Mouse (Mus musculus): ENCODE measurements around the gene Ube2g2. TPM values are rescaled to one million over a fixed set of nuclear protein-coding genes. Genes with fewer than 3 reads are reported as not detected.

The Ube2g2 gene
- polyA plus RNA-seq, 1 experiment = 54.2 TPM

GRCm38 (mm10) chr10:77634016-77634415 lies 11.9 kb downstream of the Ube2g2 start:
- WGBS = 65% methylated on average over 6 of the region's 6 CpGs
- H3K4me1 ChIP-seq (ENCODE audit: control insufficient read depth, insufficient read depth, low read length) = peaks cover 18% of the 10 kb centered on the region
- DNase-seq = no peak
- H3K4me3 ChIP-seq (replicated peaks; ENCODE audit: extremely low read depth, low read depth, low read length) = no peak overlapping the region
- TF ChIP-seq CTCF (IDR thresholded peaks at IDR 0.05; ENCODE audit: insufficient read depth, low read length) = no peak
- TF ChIP-seq POLR2A (IDR thresholded peaks at IDR 0.05; ENCODE audit: borderline replicate concordance, extremely low read depth, low read depth, low read length) = no peak

DNA sequence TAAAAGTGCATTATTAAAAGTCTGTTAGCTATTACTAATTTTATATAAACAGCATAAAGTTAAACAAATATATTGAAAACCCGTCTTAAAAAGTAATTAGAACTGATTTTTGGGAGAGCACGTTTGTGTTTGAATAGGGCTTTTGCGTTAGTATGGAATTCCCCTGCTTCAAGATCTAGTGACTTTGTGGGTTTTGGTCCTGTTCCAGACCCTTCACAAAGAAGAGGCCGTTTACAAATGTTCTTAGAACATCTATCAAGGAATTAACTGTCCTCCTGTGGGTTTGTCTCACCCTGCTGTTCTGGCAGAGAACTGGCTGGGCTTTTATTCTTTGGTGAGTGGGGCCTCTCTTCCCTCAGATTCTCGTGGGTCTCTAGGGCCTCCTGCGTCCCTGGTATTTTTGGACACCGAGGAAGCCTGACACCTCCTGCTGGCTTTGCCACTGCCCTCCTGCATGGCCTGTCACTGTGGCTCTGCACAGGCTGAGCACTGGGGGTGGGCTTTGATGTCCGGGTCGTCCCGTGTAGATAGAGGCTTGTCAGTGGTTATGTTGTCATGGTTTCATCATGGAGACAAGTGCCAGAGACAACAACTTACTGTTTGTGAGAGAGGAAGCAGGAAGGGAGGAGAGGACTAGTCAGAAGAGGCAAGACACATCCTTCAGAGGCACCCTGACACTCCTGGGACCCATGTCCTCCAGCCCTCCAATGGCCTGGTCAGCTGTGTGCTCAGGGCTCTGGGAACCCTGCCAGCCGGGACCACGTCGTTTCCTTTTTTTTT lies 12.6 kb downstream of the Ube2g2 start:
- DNase-seq = no peak
- TF ChIP-seq POLR2A (IDR thresholded peaks at IDR 0.05; ENCODE audit: borderline replicate concordance, extremely low read depth, low read depth, low read length) (no peak), CTCF (IDR thresholded peaks at IDR 0.05; ENCODE audit: insufficient read depth, low read length) (no peak)
- Histone ChIP-seq H3K4me3 (replicated peaks; ENCODE audit: extremely low read depth, low read depth, low read length) (no peak overlapping the region), H3K4me1 (ENCODE audit: control insufficient read depth, insufficient read depth, low read length) (peaks cover 19% of the 10 kb centered on the region)
- WGBS = 11% methylated on average over 13 of the region's 13 CpGs

- peaks cover 19% of the 10 kb centered on the region for H3K4me1 ChIP-seq (ENCODE audit: control insufficient read depth, insufficient read depth, low read length)
- 83% methylated on average over 7 of the region's 7 CpGs for WGBS
- DNase-seq = no peak
- no peak overlapping the region for H3K4me3 ChIP-seq (replicated peaks; ENCODE audit: extremely low read depth, low read depth, low read length)
- TF ChIP-seq CTCF (IDR thresholded peaks at IDR 0.05; ENCODE audit: insufficient read depth, low read length) (no peak), POLR2A (IDR thresholded peaks at IDR 0.05; ENCODE audit: borderline replicate concordance, extremely low read depth, low read depth, low read length) (no peak)
These were observed 14.3 kb downstream of the Ube2g2 start for GRCm38 (mm10) chr10:77636234-77636922.

DNA sequence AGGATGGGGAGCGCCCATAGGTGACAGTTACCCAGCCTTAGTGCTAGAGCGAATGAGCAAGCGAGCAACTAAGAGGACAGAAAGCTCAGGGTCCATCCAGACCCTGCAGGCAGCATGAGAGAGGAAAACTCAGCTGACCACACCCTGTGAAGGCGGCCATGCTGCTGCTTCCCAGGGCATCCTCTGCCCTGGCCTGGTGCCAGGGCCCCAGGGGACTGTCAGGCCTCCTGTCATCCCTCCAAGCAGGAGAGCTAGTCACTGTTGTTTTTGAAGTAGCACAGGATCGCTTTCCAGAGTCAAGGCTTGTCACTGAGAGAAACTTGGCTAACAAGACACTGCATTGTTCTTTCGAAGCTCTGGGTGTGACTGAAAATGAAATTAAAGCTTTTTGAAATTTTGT lies 16.9 kb downstream of the Ube2g2 start:
- TF ChIP-seq CTCF (IDR thresholded peaks at IDR 0.05; ENCODE audit: insufficient read depth, low read length) (no peak), POLR2A (IDR thresholded peaks at IDR 0.05; ENCODE audit: borderline replicate concordance, extremely low read depth, low read depth, low read length) (no peak)
- 62% methylated on average over 6 of the region's 6 CpGs for WGBS
- DNase-seq = no peak
- Histone ChIP-seq H3K4me1 (ENCODE audit: control insufficient read depth, insufficient read depth, low read length) (peaks cover 18% of the 10 kb centered on the region), H3K4me3 (replicated peaks; ENCODE audit: extremely low read depth, low read depth, low read length) (no peak overlapping the region)

DNA sequence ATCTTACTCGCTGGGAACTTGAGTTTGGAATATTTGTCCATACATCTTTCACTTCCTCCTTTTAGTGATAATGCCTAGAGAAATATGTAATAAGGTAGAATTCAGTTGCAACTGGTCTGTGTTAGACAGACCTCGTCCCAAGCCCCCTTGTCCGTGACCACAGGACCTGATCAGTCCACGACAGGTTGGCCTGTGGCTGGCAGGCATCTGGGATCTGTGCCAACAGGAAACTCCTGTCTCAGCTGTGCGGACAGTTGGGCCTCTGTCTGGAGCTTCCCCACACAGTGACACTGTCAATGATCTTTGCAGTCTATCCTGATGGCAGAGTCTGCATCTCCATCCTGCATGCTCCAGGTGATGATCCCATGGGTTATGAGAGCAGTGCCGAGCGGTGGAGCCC lies 21.1 kb downstream of the Ube2g2 start:
- DNase-seq = no peak
- WGBS = 50% methylated on average over 7 of the region's 7 CpGs
- TF ChIP-seq CTCF (IDR thresholded peaks at IDR 0.05; ENCODE audit: insufficient read depth, low read length) (no peak), POLR2A (IDR thresholded peaks at IDR 0.05; ENCODE audit: borderline replicate concordance, extremely low read depth, low read depth, low read length) (no peak)

GRCm38 (mm10) chr10:77645571-77645970 lies 23.5 kb downstream of the Ube2g2 start:
- DNase-seq = no peak
- no peak for TF ChIP-seq POLR2A (IDR thresholded peaks at IDR 0.05; ENCODE audit: borderline replicate concordance, extremely low read depth, low read depth, low read length)
- no peak for TF ChIP-seq CTCF (IDR thresholded peaks at IDR 0.05; ENCODE audit: insufficient read depth, low read length)
- Histone ChIP-seq H3K4me1 (ENCODE audit: control insufficient read depth, insufficient read depth, low read length) (no peaks in the 10 kb centered on the region), H3K4me3 (replicated peaks; ENCODE audit: extremely low read depth, low read depth, low read length) (no peak overlapping the region)
- 79% methylated on average over 5 of the region's 5 CpGs for WGBS

More for the DNA sequence above, 21.1 kb downstream of the Ube2g2 start:
- Histone ChIP-seq H3K4me3 (replicated peaks; ENCODE audit: extremely low read depth, low read depth, low read length) (no peak overlapping the region), H3K4me1 (ENCODE audit: control insufficient read depth, insufficient read depth, low read length) (peaks cover 6% of the 10 kb centered on the region)

DNA sequence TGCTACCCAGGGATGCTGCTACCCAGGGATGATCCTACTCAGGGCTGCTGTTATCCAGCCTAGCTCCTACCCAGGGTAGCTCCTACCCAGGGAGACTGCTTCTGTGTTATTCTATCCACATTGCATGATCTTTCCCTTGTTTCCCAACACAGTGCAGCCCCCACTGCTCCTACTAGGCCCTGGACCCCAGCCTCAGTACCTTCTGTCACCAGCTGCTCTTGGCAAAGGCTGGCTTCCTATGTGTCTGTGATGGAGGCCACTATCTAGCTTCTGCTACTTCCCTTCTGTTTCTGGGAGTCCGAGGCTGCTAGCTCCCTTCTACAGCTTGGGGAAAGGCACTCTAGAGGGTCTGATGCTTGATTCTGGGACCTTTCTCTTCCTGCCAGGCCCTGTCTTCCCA lies 25.4 kb downstream of the Ube2g2 start:
- Histone ChIP-seq H3K4me3 (replicated peaks; ENCODE audit: extremely low read depth, low read depth, low read length) (no peak overlapping the region), H3K4me1 (ENCODE audit: control insufficient read depth, insufficient read depth, low read length) (no peaks in the 10 kb centered on the region)
- no peak for DNase-seq
- TF ChIP-seq POLR2A (IDR thresholded peaks at IDR 0.05; ENCODE audit: borderline replicate concordance, extremely low read depth, low read depth, low read length) (no peak), CTCF (IDR thresholded peaks at IDR 0.05; ENCODE audit: insufficient read depth, low read length) (no peak)
- WGBS = 62% methylated on average over 1 of the region's 1 CpGs

GRCm38 (mm10) chr10:77647901-77648300 lies 25.8 kb downstream of the Ube2g2 start:
- TF ChIP-seq CTCF (IDR thresholded peaks at IDR 0.05; ENCODE audit: insufficient read depth, low read length) = no peak
- Histone ChIP-seq H3K4me3 (replicated peaks; ENCODE audit: extremely low read depth, low read depth, low read length) (no peak overlapping the region), H3K4me1 (ENCODE audit: control insufficient read depth, insufficient read depth, low read length) (no peaks in the 10 kb centered on the region)
- no peak for DNase-seq
- WGBS = 81% methylated on average over 8 of the region's 8 CpGs

DNA sequence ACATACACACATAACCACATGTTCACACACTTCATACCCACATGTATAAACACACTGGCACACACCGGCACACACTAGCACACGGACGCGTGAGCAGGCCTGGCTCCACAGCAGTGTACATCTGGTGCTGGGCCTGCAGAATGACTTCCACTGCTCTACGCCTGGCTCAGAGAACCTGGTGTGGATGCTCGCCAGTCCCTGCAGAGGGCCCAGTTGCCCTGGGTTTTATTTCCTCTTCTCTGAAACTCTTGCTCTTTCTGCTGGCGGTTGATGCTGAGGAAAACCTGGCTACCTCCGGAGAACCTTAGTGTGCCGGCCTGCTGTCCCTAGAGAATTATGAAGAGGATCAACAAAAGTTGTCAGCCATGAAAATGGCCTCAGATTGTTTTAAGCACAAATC lies 30.0 kb downstream of the Ube2g2 start:
- 82% methylated on average over 9 of the region's 9 CpGs for WGBS
- Histone ChIP-seq H3K4me1 (ENCODE audit: control insufficient read depth, insufficient read depth, low read length) (no peaks in the 10 kb centered on the region), H3K4me3 (replicated peaks; ENCODE audit: extremely low read depth, low read depth, low read length) (no peak overlapping the region)
- DNase-seq = no peak
- no peak for TF ChIP-seq CTCF (IDR thresholded peaks at IDR 0.05; ENCODE audit: insufficient read depth, low read length)
- no peak for TF ChIP-seq POLR2A (IDR thresholded peaks at IDR 0.05; ENCODE audit: borderline replicate concordance, extremely low read depth, low read depth, low read length)
